Mouse (Mus musculus): ENCODE data around the gene Ankrd11. TPM values are rescaled to one million over a fixed set of nuclear protein-coding genes. Genes with fewer than 3 reads are reported as not detected.

Ankrd11 gene
- polyA plus RNA-seq, 1 experiment from 2014 or later = 47.4 TPM

DNA sequence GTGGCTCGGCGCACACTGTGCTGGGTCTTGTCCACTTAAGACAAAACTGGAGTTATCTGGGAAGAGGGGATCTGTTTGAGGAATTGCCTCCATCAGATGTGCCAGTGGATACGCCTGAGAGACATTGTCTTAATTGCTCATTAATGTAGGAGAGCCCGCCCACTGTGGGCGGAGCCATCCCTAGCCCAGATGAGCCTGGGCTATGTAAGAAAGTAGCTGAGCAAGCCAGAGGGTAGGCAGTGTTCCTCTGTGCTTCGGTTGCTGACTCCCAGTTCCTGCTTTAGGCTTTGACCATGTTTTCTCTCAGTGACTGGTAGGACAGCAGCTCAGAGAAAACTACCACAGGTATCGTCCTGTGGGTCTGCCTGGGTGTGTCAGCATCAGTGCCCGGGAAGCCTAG lies 207.7 kb downstream of the Ankrd11 start:
- no peak for DNase-seq (ENCODE audit: low spot score)
- H3K4me1 ChIP-seq (replicated peaks; ENCODE audit: control insufficient read depth, insufficient read depth, low read length) = no peaks in the 10 kb centered on the region
- no peak overlapping the region for H3K4me3 ChIP-seq (ENCODE audit: low read depth, low read length)
- no peak overlapping the region for H3K4me2 ChIP-seq (ENCODE audit: low read length)
- 83% methylated on average over 8 of the region's 8 CpGs for WGBS
- H3K27me3 ChIP-seq (replicated peaks; ENCODE audit: control insufficient read depth, insufficient read depth, low read length) = no peaks in the 10 kb centered on the region
- ATAC-seq (replicated peaks; ENCODE audit: low FRiP score, low TSS enrichment, low read depth) = no peak
- no peaks in the 10 kb centered on the region for H3K9me3 ChIP-seq (ENCODE audit: control insufficient read depth, low read length)
- H3K9ac ChIP-seq (ENCODE audit: low read length) = no peak overlapping the region
- no peak overlapping the region for H3K27ac ChIP-seq (ENCODE audit: low read depth)
- H3K36me3 ChIP-seq (ENCODE audit: control insufficient read depth, insufficient read depth, low read length) = no peaks in the 10 kb centered on the region

Other genes starting within 250 kb of the Ankrd11 start
- 0.30 and 0.51 TPM in 2 replicates for gene Cdh15, start 194.3 kb downstream of the Ankrd11 start, polyA plus RNA-seq (2014; fragmentation: Nextera tagmentation; extraction: Ambion mirVana)
- gene Spg7, start 20.7 kb upstream of the Ankrd11 start, polyA plus RNA-seq (2014; fragmentation: Nextera tagmentation; extraction: Ambion mirVana) = 46.0 and 47.2 TPM in 2 replicates
- gene Rpl13, start 60.1 kb upstream of the Ankrd11 start, polyA plus RNA-seq (2014; fragmentation: Nextera tagmentation; extraction: Ambion mirVana) = 1,906 and 1,976 TPM in 2 replicates
- gene Cpne7, start 75.1 kb upstream of the Ankrd11 start, polyA plus RNA-seq (2014; fragmentation: Nextera tagmentation; extraction: Ambion mirVana) = 0.70 and 0.85 TPM in 2 replicates
- 17.5 and 18.7 TPM in 2 replicates for gene Sult5a1, start 116.0 kb upstream of the Ankrd11 start, polyA plus RNA-seq (2014; fragmentation: Nextera tagmentation; extraction: Ambion mirVana)
- 0.28 and 1.3 TPM in 2 replicates for gene Dpep1, start 144.0 kb upstream of the Ankrd11 start, polyA plus RNA-seq (2014; fragmentation: Nextera tagmentation; extraction: Ambion mirVana)
- 107 and 110 TPM in 2 replicates for gene Chmp1a, start 170.5 kb upstream of the Ankrd11 start, polyA plus RNA-seq (2014; fragmentation: Nextera tagmentation; extraction: Ambion mirVana)
- gene Spata33, start 170.6 kb upstream of the Ankrd11 start, polyA plus RNA-seq (2014; fragmentation: Nextera tagmentation; extraction: Ambion mirVana) = 3.1 and 3.3 TPM in 2 replicates
- 31.1 and 32.6 TPM in 2 replicates for gene Cdk10, start 182.6 kb upstream of the Ankrd11 start, polyA plus RNA-seq (2014; fragmentation: Nextera tagmentation; extraction: Ambion mirVana)
- gene Spata2l, start 194.0 kb upstream of the Ankrd11 start, polyA plus RNA-seq (2014; fragmentation: Nextera tagmentation; extraction: Ambion mirVana) = 3.7 and 4.6 TPM in 2 replicates
- 20.5 and 25.5 TPM in 2 replicates for gene Zfp276, start 211.9 kb upstream of the Ankrd11 start, polyA plus RNA-seq (2014; fragmentation: Nextera tagmentation; extraction: Ambion mirVana)
- gene Vps9d1, start 212.1 kb upstream of the Ankrd11 start, polyA plus RNA-seq (2014; fragmentation: Nextera tagmentation; extraction: Ambion mirVana) = 23.2 and 25.9 TPM in 2 replicates